ENCODE assay signal across 8 mouse cellular contexts in the genomic region with DNA sequence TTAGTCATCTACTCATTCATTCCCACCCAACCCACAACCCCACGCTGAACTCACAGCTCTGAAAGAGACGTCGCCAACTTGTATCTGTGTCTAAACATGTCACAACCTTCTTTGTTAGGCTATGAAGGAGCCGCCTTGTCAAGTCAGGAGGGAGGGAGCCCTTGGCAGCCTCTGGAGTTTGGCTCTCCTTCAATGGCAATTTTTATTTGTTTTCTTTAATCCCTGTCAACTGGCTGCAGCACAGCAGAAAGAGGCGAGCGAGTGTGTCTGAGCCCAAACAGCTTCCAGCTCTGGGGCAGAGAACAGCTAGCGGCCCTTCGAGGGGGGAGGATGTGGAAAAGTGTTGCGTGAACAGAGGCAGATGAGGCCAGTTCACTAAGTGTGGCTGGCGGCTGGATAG. TPM values are rescaled to one million over a fixed set of nuclear protein-coding genes. Genes with fewer than 3 reads are reported as not detected.
DNase-seq lines count a peak whose midpoint lies in the region; ATAC-seq and TF ChIP-seq lines count a peak whose summit lies in the region.

No protein-coding gene starts in this region.

- H3K4me2 ChIP-seq in neural tube, embryonic 12.5 days (replicated peaks): no peak overlapping the region
- peak overlapping the region; percentile 27; the same call in 1 of the 2 replicates for H3K4me2 ChIP-seq in forebrain, embryonic 13.5 days
- H3K4me2 ChIP-seq in lung, embryonic 14.5 days: peak overlapping the region; percentile 31; the same call in 1 of the 2 replicates
- no peak overlapping the region for H3K4me2 ChIP-seq in stomach, embryonic 14.5 days (replicated peaks; ENCODE audit: low read depth, low read length)

- no peaks in the 10 kb centered on the region for H3K27me3 ChIP-seq in neural tube, embryonic 12.5 days (replicated peaks)
- no peaks in the 10 kb centered on the region for H3K27me3 ChIP-seq in forebrain, embryonic 13.5 days
- H3K27me3 ChIP-seq in lung, embryonic 14.5 days (ENCODE audit: insufficient read depth, low read length): no peaks in the 10 kb centered on the region
- no peaks in the 10 kb centered on the region for H3K27me3 ChIP-seq in stomach, embryonic 14.5 days (ENCODE audit: control insufficient read depth, insufficient read depth, low read length)

- no peak overlapping the region for H3K27ac ChIP-seq in neural tube, embryonic 12.5 days
- H3K27ac ChIP-seq in forebrain, embryonic 13.5 days: peak overlapping the region; percentile 55; the same call in 1 of the 2 replicates
- peak overlapping the region; percentile 57 for H3K27ac ChIP-seq in layer of hippocampus, adult 2 months
- H3K27ac ChIP-seq in lung, embryonic 14.5 days (ENCODE audit: low read depth): peak overlapping the region; percentile 75; the same call in 1 of the 2 replicates
- peak overlapping the region; percentile 63; the same call in 1 of the 2 replicates for H3K27ac ChIP-seq in stomach, embryonic 14.5 days (ENCODE audit: low read length)

- peaks cover 11% of the 10 kb centered on the region; the same call in 1 of the 2 replicates for H3K4me1 ChIP-seq in neural tube, embryonic 12.5 days
- H3K4me1 ChIP-seq in forebrain, embryonic 13.5 days: peaks cover 41% of the 10 kb centered on the region
- H3K4me1 ChIP-seq in lung, embryonic 14.5 days (ENCODE audit: insufficient read depth): peaks cover 35% of the 10 kb centered on the region
- H3K4me1 ChIP-seq in stomach, embryonic 14.5 days (ENCODE audit: control insufficient read depth, insufficient read depth, low read length): peaks cover 33% of the 10 kb centered on the region

- TF ChIP-seq CTCF in layer of hippocampus, adult 2 months (conservative IDR thresholded peaks at IDR 0.05): no peak
- TF ChIP-seq CTCF in lung, embryonic 14.5 days (IDR thresholded peaks at IDR 0.05; ENCODE audit: low read depth): no peak

- 0 out of 2 replicates have a peak, but pooled peaks have one; percentile 38 for ATAC-seq in neural tube, embryonic 12.5 days (ENCODE audit: low FRiP score, low read depth)
- peak; percentile 81 for ATAC-seq in forebrain, embryonic 13.5 days
- peak; percentile 91 for ATAC-seq in lung, embryonic 14.5 days (ENCODE audit: insufficient read depth)
- ATAC-seq in stomach, embryonic 14.5 days (ENCODE audit: insufficient number of reproducible peaks, insufficient read depth, low FRiP score, low read depth): 0 out of 2 replicates have a peak, but pooled peaks have one; percentile 38
- ATAC-seq in monocyte, adult 5-6 weeks (replicated peaks; ENCODE audit: insufficient number of reproducible peaks, low FRiP score, low TSS enrichment, poor library complexity, severe bottlenecking): no peak

- 63% methylated on average over 10 of the region's 10 CpGs for WGBS in neural tube, embryonic 12.5 days
- 12% methylated on average over 10 of the region's 10 CpGs for WGBS in forebrain, embryonic 13.5 days
- 17% methylated on average over 10 of the region's 10 CpGs for WGBS in lung, embryonic 14.5 days
- 27% methylated on average over 10 of the region's 10 CpGs for WGBS in stomach, embryonic 14.5 days

- intact Hi-C loops in heart, postnatal 10 days (cut with DNase I): no loop called here

- no peaks in the 10 kb centered on the region for H3K9me3 ChIP-seq in neural tube, embryonic 12.5 days
- H3K9me3 ChIP-seq in forebrain, embryonic 13.5 days (replicated peaks): no peaks in the 10 kb centered on the region
- no peaks in the 10 kb centered on the region for H3K9me3 ChIP-seq in lung, embryonic 14.5 days (ENCODE audit: low read depth, low read length)
- H3K9me3 ChIP-seq in stomach, embryonic 14.5 days (ENCODE audit: control insufficient read depth, low read depth, low read length): no peaks in the 10 kb centered on the region

- no peak overlapping the region for H3K9ac ChIP-seq in neural tube, embryonic 12.5 days
- no peak overlapping the region for H3K9ac ChIP-seq in forebrain, embryonic 13.5 days
- H3K9ac ChIP-seq in lung, embryonic 14.5 days: no peak overlapping the region
- H3K9ac ChIP-seq in stomach, embryonic 14.5 days (replicated peaks; ENCODE audit: low read depth, low read length): no peak overlapping the region

- H3K36me3 ChIP-seq in neural tube, embryonic 12.5 days: no peaks in the 10 kb centered on the region
- 0 out of 2 replicates have a peak, but pooled peaks cover 5% of the 10 kb centered on the region for H3K36me3 ChIP-seq in forebrain, embryonic 13.5 days (ENCODE audit: poor library complexity, severe bottlenecking)
- 0 out of 2 replicates have a peak, but pooled peaks cover 4% of the 10 kb centered on the region for H3K36me3 ChIP-seq in lung, embryonic 14.5 days (ENCODE audit: insufficient read depth)
- no peaks in the 10 kb centered on the region for H3K36me3 ChIP-seq in stomach, embryonic 14.5 days (ENCODE audit: control insufficient read depth, insufficient read depth, low read length)

- no peak overlapping the region for H3K4me3 ChIP-seq in neural tube, embryonic 12.5 days
- no peak overlapping the region for H3K4me3 ChIP-seq in forebrain, embryonic 13.5 days
- no peak overlapping the region for H3K4me3 ChIP-seq in layer of hippocampus, adult 2 months
- no peak overlapping the region for H3K4me3 ChIP-seq in lung, embryonic 14.5 days (ENCODE audit: low read depth, low read length)
- H3K4me3 ChIP-seq in stomach, embryonic 14.5 days (ENCODE audit: low read depth, low read length): no peak overlapping the region

- DNase-seq in neural tube, embryonic 10.5 days (ENCODE audit: extremely low spot score, low spot score): no peak
- peak; percentile 81 for DNase-seq in heart, postnatal 10 days
- DNase-seq in layer of hippocampus, adult 2 months (ENCODE audit: low spot score in 2 of 2): peak; percentile 48 to 80
- DNase-seq in lung, embryonic 14.5 days: peak; percentile 97

RNA-seq across cellular contexts. Expression of a gene that starts 50.0 kb away (rescaled TPM):
- polyA plus RNA-seq in neural tube, embryonic 12.5 days (2016; fragmentation: Nextera tagmentation; extraction: Ambion mirVana): 41.5 and 44.9 TPM in 2 replicates
- 46.5 and 47.3 TPM in 2 replicates for polyA plus RNA-seq in forebrain, embryonic 13.5 days (2015; fragmentation: Nextera tagmentation; extraction: Ambion mirVana)
- total RNA-seq in heart, postnatal 10 days (2021): 10 to 100 TPM in 1 of 2 experiments, 1 to 10 TPM in 1; 8.4 to 10.2 TPM
- total RNA-seq in layer of hippocampus, adult 2 months (2021): 10 to 100 TPM; 62.2 to 66.9 TPM
- polyA plus RNA-seq in lung, embryonic 14.5 days (2014; fragmentation: Nextera tagmentation; extraction: Ambion mirVana): 27.4 and 28.2 TPM in 2 replicates
- 27.7 and 28.3 TPM in 2 replicates for polyA plus RNA-seq in stomach, embryonic 14.5 days (2014; fragmentation: Nextera tagmentation; extraction: Ambion mirVana)
- total RNA-seq in monocyte, adult 5-6 weeks (2017): 110 to 154 TPM (median 150 TPM) in 3 replicates

Comparison
In these comparisons a context has a peak if more than half of its experiments do, and no peak if none do; other contexts are left out.
1. H3K4me2 ChIP-seq: peak in forebrain, embryonic 13.5 days (single experiment) and lung, embryonic 14.5 days (single experiment); none in neural tube, embryonic 12.5 days (single experiment) and stomach, embryonic 14.5 days (single experiment).